Mouse (Mus musculus): ENCODE measurements around the gene Tcf3.

Gene Tcf3

DNA sequence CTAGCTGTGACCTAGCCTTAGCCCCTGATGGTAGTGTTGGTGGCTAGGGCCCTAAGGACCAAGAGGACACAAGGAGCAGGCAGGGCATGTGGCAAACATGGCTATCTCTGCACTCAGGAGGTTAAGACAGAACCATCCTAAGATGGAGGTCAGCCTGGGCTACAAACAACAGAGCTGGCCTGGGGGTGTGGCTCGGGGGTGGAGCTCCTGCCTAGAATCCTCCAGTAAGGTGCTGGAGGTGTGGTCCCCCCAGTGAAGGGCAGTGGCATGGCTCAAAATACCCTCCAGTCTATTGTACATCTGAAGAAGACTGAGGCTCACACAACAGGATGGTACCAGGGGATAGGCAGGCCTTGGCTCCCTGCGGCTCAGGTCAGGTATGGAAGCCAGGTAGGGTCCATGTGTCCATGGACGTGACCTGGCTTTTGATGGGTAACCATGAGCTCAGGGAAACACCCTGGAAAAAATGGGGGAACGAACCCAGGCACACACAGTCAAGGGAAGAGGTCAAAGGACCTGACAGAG is 49.3 kb downstream of the Tcf3 start:
- no peak for DNase-seq

DNA sequence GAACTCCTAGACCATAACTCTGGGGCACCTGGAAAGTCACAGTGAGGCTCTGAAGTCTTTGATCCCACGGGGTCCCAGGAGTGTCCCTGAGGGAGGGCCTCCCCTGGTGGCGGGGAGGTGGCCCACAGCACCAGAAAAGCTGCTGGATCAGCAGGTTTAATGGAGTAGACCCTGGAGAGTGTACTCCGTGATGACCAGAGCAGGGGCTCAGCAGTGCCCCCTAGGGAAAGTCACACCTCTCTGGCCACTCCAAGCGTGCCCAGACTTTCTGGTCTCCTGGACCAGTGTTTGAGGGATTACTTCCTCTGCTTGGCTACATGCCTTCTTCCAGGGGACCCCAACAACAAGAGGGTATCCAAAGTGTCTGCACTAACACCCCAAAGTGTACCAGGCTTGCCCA is 50.0 kb downstream of the Tcf3 start:
- DNase-seq: no peak

DNA sequence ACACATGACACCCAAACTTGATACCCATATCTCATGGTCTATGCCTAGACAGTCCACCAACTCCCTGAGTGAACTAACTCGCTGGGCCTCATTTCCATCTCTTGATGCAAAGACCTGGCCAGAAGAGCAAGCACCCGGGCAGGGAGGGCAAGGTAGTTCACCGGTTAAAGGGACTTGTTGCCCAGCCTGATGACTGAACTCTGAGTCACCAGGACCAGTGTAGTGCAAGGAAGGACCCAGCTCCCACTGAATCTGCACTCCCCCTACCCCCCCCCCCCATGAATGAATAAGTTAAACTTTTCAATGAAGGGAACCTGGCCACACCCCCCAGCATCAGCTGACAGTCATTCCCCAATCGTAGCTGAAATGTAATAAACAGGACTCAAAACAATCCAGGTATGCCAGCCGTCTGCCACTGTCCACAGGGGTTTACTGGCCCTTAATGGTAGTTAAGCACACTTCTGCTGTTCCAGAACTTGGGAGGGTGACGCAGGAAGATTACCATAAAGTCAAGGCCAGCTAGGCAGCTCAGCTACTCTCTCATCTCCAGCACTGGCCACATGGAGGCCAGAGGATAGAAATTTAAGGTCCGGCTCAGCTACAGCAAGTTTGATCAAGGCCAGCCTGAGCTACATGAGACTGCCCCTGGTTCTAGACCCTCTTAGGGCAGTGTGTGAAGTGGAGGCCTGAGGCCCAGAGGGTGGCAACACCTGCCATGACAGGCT is 50.6 kb downstream of the Tcf3 start:
- no peak for DNase-seq

GRCm38 (mm10) chr10:80377716-80378115 is 55.7 kb downstream of the Tcf3 start:
- DNase-seq: no peak

- peak; percentile 93 for DNase-seq
These were observed 57.3 kb downstream of the Tcf3 start for GRCm38 (mm10) chr10:80376160-80376559.

GRCm38 (mm10) chr10:80374063-80374462 is 59.4 kb downstream of the Tcf3 start:
- DNase-seq: peak; percentile 92

GRCm38 (mm10) chr10:80372706-80373105 is 60.7 kb downstream of the Tcf3 start:
- no peak for DNase-seq

- DNase-seq: no peak
These were observed 61.5 kb downstream of the Tcf3 start for GRCm38 (mm10) chr10:80371983-80372382.

DNA sequence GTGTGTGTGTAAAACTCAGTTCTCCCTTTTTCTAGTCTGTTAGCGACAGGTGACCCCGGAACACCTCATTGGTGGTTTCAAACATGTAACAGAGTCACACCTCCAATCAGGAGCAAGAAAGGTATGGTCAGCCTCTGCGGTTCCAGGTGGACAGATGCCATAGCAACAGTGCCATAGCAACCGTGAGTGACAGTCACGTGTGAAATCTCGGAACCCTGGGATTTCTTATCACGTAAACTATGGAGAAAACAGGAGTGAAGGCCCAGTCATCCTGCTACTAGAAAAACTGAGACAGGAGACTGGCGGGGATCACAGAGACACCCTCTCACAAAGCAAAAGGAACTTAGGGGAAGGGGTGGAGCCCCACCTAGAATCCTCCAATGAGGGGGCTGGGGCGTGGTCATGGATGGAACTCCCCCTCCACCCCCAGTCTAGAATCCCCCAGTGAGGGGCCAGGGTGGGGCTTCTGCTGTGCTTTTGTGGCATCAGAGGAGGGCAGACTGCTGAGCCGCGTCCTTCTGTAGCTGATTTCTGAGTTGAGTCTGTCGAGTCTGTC is 62.0 kb downstream of the Tcf3 start:
- DNase-seq: peak; percentile 59

- DNase-seq: no peak
These were observed 63.3 kb downstream of the Tcf3 start for GRCm38 (mm10) chr10:80369995-80370747.

DNA sequence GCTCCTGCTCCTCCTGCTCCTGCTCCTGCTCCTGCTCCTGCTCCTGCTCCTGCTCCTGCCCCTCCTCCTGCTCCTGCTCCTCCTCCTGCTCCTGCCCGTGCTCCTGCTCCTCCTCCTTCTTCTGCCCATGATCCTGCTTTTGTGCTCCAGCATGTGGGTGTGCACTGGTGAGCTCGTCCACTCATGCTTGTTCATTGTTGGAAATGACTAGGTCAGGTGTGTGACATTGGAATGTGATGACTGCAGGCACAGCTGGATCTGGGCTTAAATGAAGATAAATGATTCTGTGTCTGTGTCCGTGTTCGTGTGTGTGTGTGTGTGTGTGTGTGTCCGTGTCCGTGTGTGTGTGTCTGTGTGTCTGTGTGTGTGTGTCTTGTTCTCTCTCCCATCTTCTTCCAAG is 65.1 kb downstream of the Tcf3 start:
- DNase-seq: no peak

- no peak for DNase-seq
These were observed 65.5 kb downstream of the Tcf3 start for GRCm38 (mm10) chr10:80367954-80368353.

- no peak for DNase-seq
These were observed 67.7 kb downstream of the Tcf3 start for GRCm38 (mm10) chr10:80365736-80366135.

- no peak for DNase-seq
These were observed 69.7 kb downstream of the Tcf3 start for GRCm38 (mm10) chr10:80363734-80364133.
